Mouse (Mus musculus) lung, postnatal 10 days (tissue): ENCODE measurements around the gene Rad51b.

Source experiments
- DNase-seq: peaks from one replicate; pipeline ENCODE4 v3.0.0; 2021

Gene Rad51b

DNA sequence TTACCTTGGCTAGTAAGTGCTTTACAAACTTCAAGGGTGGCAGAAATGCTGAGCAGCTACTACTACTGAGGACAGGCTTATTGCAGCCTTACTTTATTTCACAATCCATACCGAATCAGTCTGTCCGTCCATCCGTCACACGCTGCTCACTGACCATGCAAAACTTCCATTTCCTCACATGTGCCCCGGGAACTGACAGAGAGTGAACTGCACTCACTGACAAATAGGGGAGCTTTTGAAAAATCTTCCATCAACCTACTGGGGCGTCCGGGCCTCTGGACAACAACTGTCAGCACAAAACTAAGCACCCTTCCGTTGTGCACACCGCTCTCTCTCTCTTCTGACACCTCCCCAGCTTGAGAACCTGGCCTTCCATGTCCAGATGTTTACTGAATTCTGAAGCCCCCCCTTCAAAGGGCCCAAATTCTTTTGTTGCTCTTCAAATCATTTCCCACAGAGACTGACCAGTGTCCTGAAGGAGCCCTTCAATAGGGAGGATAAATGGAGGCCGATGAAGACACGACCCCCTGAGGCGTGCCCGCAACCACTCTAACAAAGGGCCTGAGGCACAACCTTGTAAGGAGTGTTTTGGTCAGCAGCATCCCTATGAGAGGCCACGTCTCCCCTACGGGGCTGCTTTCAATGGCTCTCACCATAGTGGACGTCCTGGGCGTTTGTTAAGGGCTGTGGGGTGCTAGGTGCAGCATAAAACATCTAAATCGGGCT lies 515.9 kb downstream of the Rad51b start:
- no peak for DNase-seq

DNA sequence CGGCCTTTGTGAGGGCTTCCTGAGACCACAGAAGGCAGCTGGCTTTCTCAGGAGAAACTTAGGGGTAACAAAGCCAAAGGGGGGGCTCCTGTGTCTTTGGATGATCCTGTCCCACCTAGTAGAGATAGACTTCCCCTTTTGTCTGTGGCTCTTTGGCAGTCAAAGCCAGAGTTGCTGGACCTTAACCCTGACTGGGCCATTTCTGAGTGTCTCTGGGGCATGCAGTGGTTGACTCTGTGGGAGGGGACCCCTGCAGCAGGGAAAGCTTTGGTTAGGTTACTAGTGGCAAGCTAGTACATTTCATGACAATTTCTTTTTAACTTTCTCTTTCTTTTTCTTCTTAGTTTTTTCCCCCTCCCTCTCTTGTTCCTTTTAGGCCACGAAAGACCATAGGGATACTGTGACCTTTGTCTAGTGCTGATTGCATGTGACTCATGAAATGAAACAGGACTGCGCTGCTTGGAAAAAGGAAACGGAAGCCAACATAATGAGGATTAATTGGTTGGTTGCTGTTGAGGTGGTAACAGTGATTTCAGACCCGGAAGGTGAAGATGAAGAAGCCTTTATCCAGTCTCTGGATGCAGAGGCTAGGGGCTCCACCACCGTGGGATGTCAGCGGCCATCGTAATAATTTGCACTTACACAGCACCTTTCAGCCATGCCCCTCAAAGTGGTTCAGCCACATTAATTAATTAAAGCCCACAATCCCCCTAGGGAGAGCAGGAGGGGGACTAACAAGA lies 516.7 kb downstream of the Rad51b start:
- DNase-seq, result no peak

DNA sequence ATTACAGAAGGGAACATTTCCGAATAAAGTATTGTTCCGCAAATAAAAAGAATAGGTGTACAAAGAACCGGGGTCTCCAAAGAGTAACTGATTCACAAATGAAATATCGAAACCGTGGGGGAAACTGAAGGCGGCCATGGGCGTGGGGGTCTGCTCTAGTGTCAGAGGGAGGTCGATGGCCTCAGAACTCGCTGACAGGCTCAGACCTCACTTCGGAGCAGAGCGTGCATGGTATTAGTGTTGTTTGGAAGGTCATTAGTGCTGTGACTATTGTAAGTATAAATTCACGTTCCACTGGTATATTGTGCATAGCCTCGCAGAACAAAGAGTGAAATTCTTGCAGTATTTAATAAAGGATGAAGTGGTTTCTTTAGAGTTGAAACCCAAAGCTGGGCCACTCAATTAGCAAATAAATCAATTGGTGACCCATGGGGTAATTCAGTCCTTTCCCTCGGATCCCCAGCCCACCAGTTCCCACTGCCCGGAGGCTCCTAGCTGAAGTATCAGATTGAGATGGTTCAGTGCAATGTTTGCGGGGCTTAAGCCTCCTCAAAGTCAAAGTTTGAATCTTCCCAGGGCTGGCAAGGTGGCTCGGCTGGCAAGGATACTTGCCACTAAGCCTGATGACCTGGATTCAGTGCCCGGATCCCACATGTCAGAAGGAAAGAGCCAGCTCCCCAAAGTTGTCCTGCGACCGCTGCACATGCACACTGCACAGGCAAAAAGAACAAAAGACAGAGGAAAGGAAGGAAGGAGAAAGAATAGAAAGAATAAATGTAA lies 517.4 kb downstream of the Rad51b start:
- DNase-seq, result no peak

DNA sequence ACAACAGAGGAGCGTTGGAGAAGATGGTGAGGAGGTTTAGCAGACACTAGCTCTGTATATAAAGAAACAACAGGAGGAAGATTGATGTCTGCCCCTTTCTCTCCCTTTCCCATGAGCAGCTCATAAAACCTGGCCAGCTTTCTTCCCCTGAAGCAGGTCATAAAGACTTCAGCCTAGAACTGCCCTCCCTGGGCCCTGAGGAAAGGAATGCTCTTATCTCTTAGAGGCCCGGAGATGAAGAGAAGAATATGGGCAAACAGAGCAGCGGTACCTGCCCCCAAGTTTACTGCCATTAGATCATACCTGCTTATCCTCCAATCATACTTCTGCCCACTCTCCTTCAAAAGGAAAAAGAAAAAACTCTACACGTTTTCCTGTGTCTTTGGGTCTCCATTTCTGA lies 519.2 kb downstream of the Rad51b start:
- DNase-seq, result no peak

DNA sequence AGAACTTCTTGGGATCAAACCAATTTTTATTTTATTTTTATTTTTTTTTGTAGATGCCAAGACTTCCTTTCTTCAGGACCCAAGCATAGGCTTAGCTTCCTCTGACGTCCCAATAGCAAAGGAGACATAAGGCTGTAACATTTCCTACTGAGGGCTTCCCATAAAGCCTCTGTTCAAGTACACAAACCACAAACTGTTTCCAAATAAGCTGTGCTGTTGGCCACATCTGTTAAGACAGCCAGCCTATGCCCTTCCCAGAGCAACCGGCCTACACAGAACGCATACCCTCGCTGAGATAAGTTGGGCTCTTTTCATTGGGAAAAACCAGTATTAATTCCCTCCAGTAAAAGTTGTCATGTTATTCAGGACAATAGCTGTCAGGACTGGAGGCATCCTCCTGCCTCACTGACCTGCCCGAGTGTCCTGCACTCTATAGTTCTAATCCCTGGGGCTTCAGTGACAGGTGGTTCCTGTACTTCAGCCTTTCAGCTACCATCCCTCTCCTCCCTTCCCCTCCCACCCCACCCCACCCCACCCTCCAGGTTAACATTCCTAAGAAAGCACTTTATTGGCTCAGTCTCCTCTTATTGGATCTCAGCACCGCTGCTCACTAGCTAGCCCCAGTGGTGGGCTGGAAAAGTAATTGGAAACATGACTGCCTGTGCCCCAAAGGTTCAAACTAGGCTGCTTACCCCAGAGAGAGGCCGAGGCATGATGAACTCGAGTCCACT lies 523.3 kb downstream of the Rad51b start:
- DNase-seq, result no peak

DNA sequence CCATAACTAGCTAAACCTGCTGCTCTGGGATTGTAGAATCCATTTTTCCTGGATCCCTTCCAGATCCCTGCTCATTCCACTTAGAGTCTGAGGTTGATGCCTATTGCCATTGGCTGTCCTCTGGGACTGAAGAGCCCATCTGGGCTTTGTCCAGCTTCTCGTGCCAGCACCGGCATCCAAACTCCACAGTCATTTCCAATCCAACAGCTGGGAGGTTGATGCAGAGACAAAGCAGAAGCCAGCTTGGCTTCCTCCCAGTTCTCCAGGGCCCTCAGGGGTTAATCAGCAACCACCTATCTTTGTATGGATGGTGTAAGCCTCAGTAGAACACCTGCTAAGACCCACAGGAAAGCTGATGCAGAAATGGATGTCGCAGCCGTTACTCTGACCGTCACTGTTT lies 524.8 kb downstream of the Rad51b start:
- peak; percentile 56 for DNase-seq

DNA sequence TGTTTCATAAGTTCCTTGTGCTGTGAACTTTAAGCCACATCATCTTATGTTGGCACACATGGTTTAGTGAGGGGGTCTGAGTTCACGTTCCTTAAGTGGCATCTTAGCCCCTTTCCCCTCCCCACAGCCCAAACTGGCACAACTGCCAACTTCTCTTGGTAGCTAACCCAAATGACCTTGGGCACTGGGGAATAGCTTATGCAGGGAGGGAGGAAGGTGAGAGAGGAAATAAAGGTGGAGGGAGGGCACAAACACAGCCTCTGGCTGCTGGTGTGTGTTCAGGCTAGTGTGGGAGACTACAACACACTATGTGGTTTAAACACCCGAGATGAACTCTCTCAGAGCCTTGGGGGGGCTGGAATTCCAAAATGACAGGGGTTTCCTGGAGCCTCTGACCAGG lies 525.3 kb downstream of the Rad51b start:
- DNase-seq, result no peak

DNA sequence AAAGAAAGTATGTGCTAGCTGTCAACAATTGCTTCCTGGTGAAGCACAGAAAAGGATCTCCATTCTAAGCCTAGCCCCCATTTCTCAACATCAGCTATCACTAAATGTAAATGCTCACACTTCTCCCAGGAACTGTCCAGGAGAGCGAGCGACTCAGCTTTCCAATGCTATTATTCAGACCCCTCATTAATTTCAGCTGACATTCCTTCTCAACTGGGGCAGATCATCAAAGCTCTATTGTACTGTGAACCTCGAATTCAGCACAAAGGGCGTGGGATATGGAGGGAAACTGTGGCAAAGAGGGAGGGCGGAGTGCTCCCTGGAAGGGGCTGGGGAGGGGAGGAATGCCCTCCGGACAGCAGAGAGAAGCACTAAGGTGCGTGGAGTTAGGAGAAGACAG lies 528.8 kb downstream of the Rad51b start:
- no peak for DNase-seq

DNA sequence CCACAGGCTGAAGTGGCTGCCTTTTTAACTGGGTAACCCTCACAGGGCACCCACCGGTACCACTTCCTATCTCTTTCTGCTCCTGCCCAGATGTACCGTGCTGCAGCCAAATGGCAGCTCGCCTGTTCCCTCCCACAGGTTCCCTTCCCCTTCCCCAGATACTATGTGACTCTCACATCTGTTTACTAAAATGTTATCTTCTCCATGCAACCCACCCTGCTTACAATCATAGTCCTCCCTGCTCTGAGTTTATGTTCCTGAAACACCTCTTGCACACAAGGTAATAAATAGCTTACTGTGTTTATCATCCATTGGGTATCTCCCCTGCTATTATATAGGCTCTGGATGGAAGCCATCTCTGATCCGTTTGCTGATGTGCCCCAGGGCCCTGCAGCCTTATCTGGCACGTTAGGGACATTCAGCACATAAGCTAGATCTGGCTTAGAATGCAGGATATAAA lies 530.2 kb downstream of the Rad51b start:
- DNase-seq, result no peak

DNA sequence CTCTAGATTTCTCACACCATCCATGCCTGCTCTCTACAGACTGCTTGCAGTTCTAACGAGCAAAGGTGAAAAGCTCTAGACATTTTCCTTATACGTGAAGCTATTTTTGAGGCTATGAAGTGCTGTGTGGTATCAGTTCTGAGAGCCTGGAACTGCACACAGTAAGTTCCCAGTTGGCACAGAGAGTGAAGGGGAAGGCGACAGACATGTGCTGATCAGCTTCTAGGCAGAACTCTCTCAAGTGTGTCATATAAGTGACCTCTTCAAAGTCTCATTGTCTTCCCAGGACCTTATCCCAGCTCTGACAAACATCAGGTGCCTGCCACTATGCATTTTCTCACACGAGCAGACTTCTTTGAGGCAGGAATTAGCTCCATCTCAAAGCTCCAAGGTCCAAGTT lies 530.7 kb downstream of the Rad51b start:
- DNase-seq, result no peak

DNA sequence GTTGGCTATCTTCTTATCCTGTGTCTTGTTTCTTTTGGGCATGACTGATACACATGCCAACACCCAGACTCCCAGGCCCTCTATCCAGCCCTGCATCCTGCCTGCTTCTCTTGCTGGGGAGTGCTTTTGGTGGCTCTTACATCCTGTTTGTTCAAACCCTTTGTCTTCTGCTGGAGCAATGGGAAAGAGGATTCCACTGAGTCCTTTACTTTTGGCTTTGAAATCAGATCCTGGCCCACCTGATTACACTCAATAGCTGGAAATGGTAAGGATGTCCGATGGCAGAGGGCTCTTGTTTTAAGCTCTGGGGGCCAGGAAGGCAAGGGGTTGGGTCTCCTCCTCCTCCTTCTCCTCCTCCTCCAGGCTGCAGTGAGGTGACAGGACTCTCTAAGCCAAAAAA lies 533.6 kb downstream of the Rad51b start:
- DNase-seq, result peak; percentile 65

DNA sequence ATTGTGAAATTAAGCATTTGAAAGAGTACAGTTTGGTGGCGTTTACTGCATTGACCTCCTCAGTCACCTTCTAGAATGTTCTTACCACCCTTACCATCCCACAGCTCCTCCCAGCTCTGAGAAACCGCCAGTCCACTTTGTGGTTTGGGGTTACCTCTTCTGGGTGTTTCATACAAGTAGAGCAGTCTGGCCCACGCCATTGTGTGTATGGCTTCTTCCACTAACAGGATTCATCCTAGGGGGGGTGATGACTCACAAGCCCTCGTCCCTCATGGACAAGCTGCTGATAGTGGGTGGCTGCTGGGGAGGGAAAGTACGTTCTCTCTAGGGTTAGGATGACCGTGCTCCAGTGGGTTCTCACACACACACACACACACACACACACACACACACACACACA lies 535.5 kb downstream of the Rad51b start:
- DNase-seq, result no peak

DNA sequence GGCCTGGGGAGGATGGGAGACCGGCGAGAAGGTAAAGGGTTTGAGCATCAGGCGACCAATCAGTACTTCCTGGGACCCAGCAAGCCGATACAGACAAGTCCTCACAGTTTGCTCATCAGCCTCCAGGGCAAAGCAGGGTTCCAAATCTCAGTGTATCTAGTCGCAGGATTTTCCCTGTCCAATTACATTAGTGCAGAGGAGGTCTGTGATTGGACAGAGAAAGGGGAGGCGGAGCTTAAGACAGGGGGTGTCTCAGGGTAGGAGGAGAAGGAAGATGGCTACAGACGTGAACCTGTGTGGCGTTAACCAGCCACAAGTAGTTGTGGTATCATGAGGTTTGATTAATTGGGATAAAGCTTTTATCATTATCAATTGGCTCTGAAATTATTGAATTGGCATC lies 538.4 kb downstream of the Rad51b start:
- no peak for DNase-seq

DNA sequence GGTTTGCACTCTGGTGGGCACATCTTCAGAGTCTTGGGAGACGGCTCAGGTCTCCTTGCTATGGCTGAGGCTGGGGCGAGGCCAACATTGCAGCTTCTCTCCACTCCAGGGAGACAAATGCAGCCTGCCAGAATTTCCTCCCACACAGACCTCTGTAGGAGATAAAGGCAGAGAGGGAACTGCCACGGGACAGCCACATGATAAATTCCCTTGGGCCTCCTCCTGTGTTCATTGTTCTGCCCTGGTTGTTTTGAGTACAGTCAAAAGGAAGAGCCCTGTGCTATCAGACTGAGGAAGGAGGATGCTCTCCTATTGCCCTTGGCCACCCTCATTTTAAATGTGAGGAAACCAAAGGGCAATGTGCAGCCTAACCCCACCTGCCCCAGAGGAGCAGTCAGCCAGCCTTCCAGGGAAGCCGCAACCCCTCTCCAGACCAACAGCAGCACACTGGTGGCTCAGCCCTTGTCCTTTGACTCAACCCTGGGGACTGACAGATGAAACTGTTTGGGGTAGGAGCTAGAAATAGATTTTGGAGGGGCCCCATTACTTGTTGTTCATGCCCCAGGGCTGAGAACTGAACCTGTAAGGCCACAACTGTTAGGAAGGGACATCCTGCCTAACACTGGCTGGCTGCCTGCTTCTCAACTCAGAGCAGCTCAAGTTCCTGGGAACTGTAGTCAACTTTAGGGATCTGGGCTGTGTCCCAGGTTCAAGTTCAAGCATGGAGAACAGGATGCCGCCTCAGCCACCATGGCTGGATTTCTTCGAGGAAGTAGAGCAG lies 541.3 kb downstream of the Rad51b start:
- DNase-seq, result peak; percentile 79

DNA sequence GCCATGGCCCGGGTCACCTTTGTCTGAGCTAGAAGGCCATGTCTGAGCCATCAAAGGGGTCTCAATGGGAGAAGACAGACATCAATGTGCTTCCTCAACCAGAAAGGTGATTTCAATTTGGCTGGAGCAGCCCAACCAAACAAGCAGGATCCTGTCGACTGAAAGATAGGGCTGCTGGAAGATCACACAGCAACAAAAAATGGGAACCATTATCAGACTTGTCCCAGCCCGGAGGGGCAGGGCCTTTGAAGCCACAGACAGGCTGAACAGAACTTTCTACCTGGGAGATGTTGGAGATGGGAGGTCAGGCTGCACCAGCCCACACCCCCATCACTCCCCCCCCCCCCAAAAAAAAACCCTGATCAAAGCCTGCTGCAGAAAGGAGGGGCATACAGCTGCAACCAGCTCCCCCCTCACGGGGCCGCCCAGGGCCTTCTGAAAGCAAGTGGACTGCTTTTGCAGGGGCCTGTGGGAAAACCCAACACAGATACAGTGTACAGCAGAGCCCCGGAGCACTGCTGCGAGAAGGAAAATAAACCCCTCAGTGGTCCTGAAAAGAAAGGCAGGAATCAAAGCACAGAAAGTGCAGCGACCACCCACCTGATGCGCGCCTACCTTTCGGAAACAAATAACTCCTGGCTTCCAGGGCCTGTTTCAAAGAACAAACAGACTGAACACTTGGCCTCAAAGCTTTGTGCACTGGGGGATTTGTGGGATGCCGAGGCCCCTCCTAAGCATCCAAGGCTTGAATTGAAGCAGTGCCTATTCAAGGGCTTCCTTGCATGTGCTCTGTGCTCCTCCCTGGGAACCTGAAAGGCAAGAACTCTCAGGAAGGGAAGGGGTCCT lies 542.2 kb downstream of the Rad51b start:
- DNase-seq, result no peak

DNA sequence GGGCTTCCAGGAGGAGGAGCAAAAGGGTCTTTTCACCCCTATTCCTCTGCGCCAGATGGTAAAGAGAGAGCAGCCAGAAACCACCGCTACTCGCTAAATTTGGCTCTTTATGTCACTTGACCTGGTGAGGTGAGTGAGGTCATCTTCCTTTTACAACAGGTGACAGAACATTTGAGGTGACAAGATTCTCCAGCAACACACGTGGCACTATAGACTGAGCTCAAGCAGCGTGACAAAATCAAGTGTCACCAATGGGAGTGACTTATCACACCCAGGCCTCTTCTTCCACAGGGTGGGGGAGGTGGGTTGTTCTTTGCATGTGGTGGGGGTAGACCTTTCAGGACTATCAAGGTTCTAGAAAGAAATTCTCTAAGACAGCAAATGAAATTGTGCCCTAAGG lies 543.4 kb downstream of the Rad51b start:
- no peak for DNase-seq

DNA sequence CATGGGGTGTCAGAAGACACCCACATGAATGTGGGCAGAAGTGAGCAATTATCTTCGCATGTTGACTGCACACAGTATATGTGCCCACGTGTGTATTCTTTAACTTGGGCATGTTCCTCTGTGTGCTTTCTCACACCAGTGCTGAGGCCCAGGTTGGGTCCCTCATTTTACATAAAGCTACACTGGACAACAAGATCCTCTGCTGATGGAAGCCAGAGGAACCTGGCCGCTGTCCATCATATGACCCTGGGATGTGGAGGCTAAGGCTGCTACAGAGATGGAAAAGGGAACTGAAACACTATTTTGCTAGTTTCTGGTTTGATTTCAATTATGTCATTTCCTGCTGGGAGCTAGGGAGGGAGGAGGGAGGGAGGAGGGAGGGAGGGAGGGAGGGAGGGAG lies 544.2 kb downstream of the Rad51b start:
- peak; percentile 44 for DNase-seq

DNA sequence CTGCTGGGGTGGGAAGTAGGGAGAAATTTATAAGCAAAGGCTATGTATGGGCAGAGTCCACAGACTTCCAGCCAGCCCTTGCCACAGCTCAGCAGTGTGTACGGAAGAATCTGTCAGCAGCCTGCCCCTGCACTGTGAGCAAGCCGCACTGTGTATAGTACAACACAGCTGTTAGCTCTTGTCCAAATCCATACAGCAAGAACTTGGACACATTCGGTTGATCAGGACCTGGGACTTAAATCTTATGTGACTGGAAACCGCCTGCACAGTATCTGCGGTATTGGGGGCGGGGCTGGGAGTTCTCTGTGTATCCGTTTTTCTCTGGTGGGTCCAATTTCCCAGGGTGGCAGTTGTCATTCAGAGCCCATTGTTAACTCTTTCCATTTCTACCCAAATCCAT lies 545.2 kb downstream of the Rad51b start:
- peak; percentile 54 for DNase-seq

DNA sequence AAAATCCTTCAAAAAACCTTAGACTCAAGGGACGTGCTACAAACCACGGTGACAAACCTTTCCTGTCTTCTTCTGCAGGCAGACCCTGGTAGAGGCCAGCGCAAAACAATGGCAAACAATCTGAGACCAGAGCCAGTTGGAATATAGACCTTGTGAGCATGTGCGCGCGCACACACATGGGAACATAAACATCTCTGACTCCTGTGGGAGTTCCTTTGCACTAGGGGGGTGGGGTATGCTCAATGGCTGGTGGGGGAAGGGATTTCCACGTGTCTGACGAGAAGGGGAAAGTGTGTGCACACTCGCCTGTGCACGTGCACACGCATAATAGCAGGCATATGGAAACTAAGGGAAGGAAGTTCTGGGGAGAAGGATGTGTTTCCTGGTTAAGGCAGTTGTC lies 545.9 kb downstream of the Rad51b start:
- DNase-seq, result peak; percentile 45

DNA sequence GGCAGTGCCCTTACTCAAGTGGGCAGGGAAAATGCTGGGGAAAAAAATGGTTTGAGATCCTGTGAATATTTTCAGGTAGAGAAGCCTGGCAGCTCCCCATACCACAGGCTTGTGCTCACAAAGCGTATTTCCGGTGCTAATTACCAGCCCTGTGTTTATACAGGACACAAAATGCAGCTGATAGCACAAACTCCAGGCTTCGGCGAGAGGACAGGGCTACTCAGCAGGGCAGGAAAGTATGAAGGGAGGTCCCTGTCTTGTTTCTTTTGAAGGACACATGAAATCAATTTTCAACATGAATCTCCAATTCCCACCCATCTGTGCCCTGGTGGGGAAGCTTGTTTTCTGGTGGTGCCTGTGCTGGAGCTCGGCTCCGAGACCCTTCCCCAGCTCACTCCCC lies 546.4 kb downstream of the Rad51b start:
- DNase-seq, result peak; percentile 34
